Mouse (Mus musculus) MEL (cell line): Measurements from ENCODE around the gene Slc35e3. TPM values are rescaled to one million over a fixed set of nuclear protein-coding genes. Genes with fewer than 3 reads are reported as not detected.
A peak's percentile ranks its signal among the peaks of the same experiment; 100 is the strongest.
"Not testable (repeated sequence)": the region's sequence is repeated elsewhere in the genome, so short reads cannot be mapped to it uniquely, and the experiment has no call there.

Experiments used
- DNase-seq: peaks from one replicate; pipeline ENCODE4 v3.0.0; 2011; ENCODE audit warnings: low read depth, low spot score
- H3K27ac ChIP-seq: 2 replicates; pipeline ENCODE4 v1.5.1; 2012; ENCODE audit warnings: low read depth, mild to moderate bottlenecking, control low read depth, low read length, moderate library complexity; ENCODE audit not compliant: control insufficient read depth
- H3K27me3 ChIP-seq, 2 experiments: fragments of 150-350 bp in 1 of 2; sonication (generic) in 1 of 2; 2 replicates each; pipeline ENCODE4 v1.6.1; 2012; ENCODE audit warnings: low read length in 2 of 2, mild to moderate bottlenecking in 2 of 2, improper control_type of control experiment in 1 of 2, moderate library complexity in 1 of 2; ENCODE audit not compliant: insufficient read depth in 2 of 2, control insufficient read depth in 1 of 2
- H3K36me3 ChIP-seq, 2 experiments: 2 replicates each; pipeline ENCODE4 v1.6.1; 2012 to 2014; ENCODE audit warnings: low read length in 2 of 2, improper control_type of control experiment in 1 of 2, inconsistent platforms in 1 of 2, mild to moderate bottlenecking in 1 of 2; ENCODE audit not compliant: insufficient read depth in 2 of 2, control insufficient read depth in 1 of 2
- H3K4me1 ChIP-seq, 2 experiments: fragments of 150-350 bp in 1 of 2; sonication (generic) in 1 of 2; 2 replicates each; pipeline ENCODE4 v1.6.1; 2012; ENCODE audit warnings: low read length in 2 of 2, improper control_type of control experiment in 1 of 2, mild to moderate bottlenecking in 1 of 2; ENCODE audit not compliant: insufficient read depth in 2 of 2, control insufficient read depth in 1 of 2
- H3K4me3 ChIP-seq, 2 experiments: fragments of 150-350 bp in 1 of 2; sonication (generic) in 1 of 2; 2 replicates each; pipeline ENCODE4 v1.5.1; 2012; ENCODE audit warnings: low read depth in 2 of 2, low read length in 2 of 2, mild to moderate bottlenecking in 2 of 2, moderate library complexity in 2 of 2, control low read depth in 1 of 2, improper control_type of control experiment in 1 of 2; ENCODE audit not compliant: control insufficient read depth in 1 of 2, insufficient read depth in 1 of 2
- H3K79me2 ChIP-seq: 2 replicates; pipeline ENCODE4 v1.6.1; 2012; ENCODE audit warnings: mild to moderate bottlenecking, low read length, moderate library complexity; ENCODE audit not compliant: control insufficient read depth, poor library complexity, insufficient read depth
- H3K9ac ChIP-seq: 2 replicates; pipeline ENCODE4 v1.6.1; 2012; ENCODE audit warnings: low read depth, mild to moderate bottlenecking, control low read depth, low read length, moderate library complexity; ENCODE audit not compliant: control insufficient read depth, poor library complexity, severe bottlenecking
- H3K9me3 ChIP-seq: fragments of 150-350 bp; sonication (generic); replicated peaks from 2 replicates; pipeline ENCODE4 v1.6.1; 2012; ENCODE audit warnings: mild to moderate bottlenecking, low read length, improper control_type of control experiment, moderate library complexity; ENCODE audit not compliant: insufficient read depth
- BHLHE40 ChIP-seq: IDR thresholded peaks from 2 replicates; pipeline ENCODE4 v1.6.1; 2012; ENCODE audit warnings: low read depth, mild to moderate bottlenecking, inconsistent platforms, low read length, improper control_type of control experiment, borderline replicate concordance
- CHD1 ChIP-seq: IDR thresholded peaks from 2 replicates; pipeline ENCODE4 v1.6.1; 2012; ENCODE audit warnings: low read depth, mild to moderate bottlenecking, inconsistent platforms, low read length, improper control_type of control experiment
- CTCF ChIP-seq, 3 experiments: IDR thresholded peaks in 2 of 3; conservative IDR thresholded peaks in 1 of 3; 2 replicates each; pipeline ENCODE4 v1.5.1; 2011 to 2012; ENCODE audit warnings: low read length in 3 of 3, low read depth in 2 of 3, mild to moderate bottlenecking in 2 of 3, improper control_type of control experiment in 1 of 3, inconsistent platforms in 1 of 3, mixed read lengths in 1 of 3, moderate library complexity in 1 of 3; ENCODE audit not compliant: control insufficient read depth in 1 of 3, insufficient read depth in 1 of 3, poor library complexity in 1 of 3, severe bottlenecking in 1 of 3
- E2F4 ChIP-seq: IDR thresholded peaks from 2 replicates; pipeline ENCODE4 v1.6.1; 2011; ENCODE audit warnings: low read depth, low read length, improper control_type of control experiment, borderline replicate concordance
- ELF1 ChIP-seq: IDR thresholded peaks from 2 replicates; pipeline ENCODE4 v1.6.1; 2014; ENCODE audit warnings: low read depth, mild to moderate bottlenecking, inconsistent platforms, low read length, improper control_type of control experiment, moderate library complexity
- EP300 ChIP-seq, 2 experiments: IDR thresholded peaks; 2 replicates each; pipeline ENCODE4 v1.6.1; 2011; ENCODE audit warnings: improper control_type of control experiment in 2 of 2, low read length in 2 of 2, low read depth in 1 of 2, mild to moderate bottlenecking in 1 of 2
- GABPA ChIP-seq: IDR thresholded peaks from 2 replicates; pipeline ENCODE4 v1.6.1; 2012; ENCODE audit warnings: low read depth, mild to moderate bottlenecking, inconsistent platforms, low read length, improper control_type of control experiment, moderate library complexity
- GATA1 ChIP-seq: IDR thresholded peaks from 2 replicates; pipeline ENCODE4 v1.6.1; 2011; ENCODE audit warnings: low read depth, low read length, improper control_type of control experiment
- MAZ ChIP-seq: IDR thresholded peaks from 2 replicates; pipeline ENCODE4 v1.6.1; 2012; ENCODE audit warnings: low read depth, mild to moderate bottlenecking, inconsistent platforms, low read length, improper control_type of control experiment
- MYB ChIP-seq: IDR thresholded peaks from 2 replicates; pipeline ENCODE4 v1.6.1; 2011; ENCODE audit warnings: mild to moderate bottlenecking, low read depth, low read length, improper control_type of control experiment
- NELFE ChIP-seq: IDR thresholded peaks from 2 replicates; pipeline ENCODE4 v1.6.1; 2011; ENCODE audit warnings: low read depth, low read length, improper control_type of control experiment
- RAD21 ChIP-seq: IDR thresholded peaks from 2 replicates; pipeline ENCODE4 v1.6.1; 2011; ENCODE audit warnings: mild to moderate bottlenecking, low read depth, low read length, improper control_type of control experiment
- RCOR1 ChIP-seq: IDR thresholded peaks from 2 replicates; pipeline ENCODE4 v1.6.1; 2012; ENCODE audit warnings: low read depth, mild to moderate bottlenecking, inconsistent platforms, low read length, improper control_type of control experiment
- SIN3A ChIP-seq: IDR thresholded peaks from 2 replicates; pipeline ENCODE4 v1.6.1; 2012; ENCODE audit warnings: low read length, improper control_type of control experiment, inconsistent platforms
- SMC3 ChIP-seq: IDR thresholded peaks from 2 replicates; pipeline ENCODE4 v1.6.1; 2011; ENCODE audit warnings: low read depth, low read length, improper control_type of control experiment
- UBTF ChIP-seq: IDR thresholded peaks from 2 replicates; pipeline ENCODE4 v1.6.1; 2012; ENCODE audit warnings: low read depth, mild to moderate bottlenecking, inconsistent platforms, low read length, improper control_type of control experiment, moderate library complexity, borderline replicate concordance; ENCODE audit not compliant: insufficient read depth
- ZC3H11A ChIP-seq: IDR thresholded peaks from 2 replicates; pipeline ENCODE4 v1.6.1; 2012; ENCODE audit warnings: low read depth, mild to moderate bottlenecking, inconsistent platforms, low read length, improper control_type of control experiment
- ZKSCAN1 ChIP-seq: IDR thresholded peaks from 2 replicates; pipeline ENCODE4 v1.6.1; 2012; ENCODE audit warnings: low read depth, mild to moderate bottlenecking, inconsistent platforms, low read length, improper control_type of control experiment, moderate library complexity
- ZNF384 ChIP-seq: IDR thresholded peaks from 2 replicates; pipeline ENCODE4 v1.6.1; 2012; ENCODE audit warnings: low read depth, mild to moderate bottlenecking, inconsistent platforms, low read length, improper control_type of control experiment
- polyA plus RNA-seq, 2 experiments: library from polyadenylated mRNA; stranded (reverse) in 1 of 2; unstranded in 1 of 2; fragments of >175 nt in 1 of 2; fragments of >200 nt in 1 of 2; gene quantifications; 2 replicates each; pipeline versions ENCODE4 v1.2.1 to v1.2.4; 2012; ENCODE audit warnings: low replicate concordance in 2 of 2, low read depth in 1 of 2; ENCODE audit not compliant: insufficient read length in 2 of 2, insufficient read depth in 1 of 2, missing spikeins in 1 of 2
- total RNA-seq: library from RNA; depleted of rRNA; stranded (reverse); fragments of 300-350 nt; gene quantifications from 2 replicates; pipeline ENCODE4 v1.2.3, GENCODE M21; 2012

Slc35e3 gene
- total and polyA plus RNA-seq, 3 experiments = 3.7 to 7.4 TPM; not detected in 1

DNA sequence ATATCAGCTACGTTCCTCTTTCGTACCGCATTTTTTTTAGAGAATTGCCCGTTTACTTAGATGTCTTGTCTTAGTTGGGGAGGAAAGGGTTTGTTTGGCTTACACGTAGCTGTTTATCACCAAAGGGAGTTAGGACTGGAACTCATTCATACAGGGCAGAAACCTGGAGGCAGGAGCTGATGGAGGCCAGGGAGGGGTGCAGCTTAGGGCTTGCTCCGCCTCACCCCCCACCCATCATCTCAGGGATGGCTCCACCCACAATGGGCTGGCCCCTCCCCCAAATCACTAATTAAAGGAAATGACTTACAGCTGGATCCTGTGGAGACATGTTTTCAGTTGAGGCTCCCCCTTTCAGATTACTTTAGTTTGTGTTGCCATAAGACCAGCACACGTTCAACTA lies 1.5 kb upstream of the Slc35e3 start:
- no peaks in the 10 kb centered on the region for H3K27me3 ChIP-seq
- no peak overlapping the region for H3K9ac ChIP-seq
- no peak overlapping the region for H3K4me3 ChIP-seq
- H3K79me2 ChIP-seq = peaks cover 3% of the 10 kb centered on the region; the same call in 1 of the 2 replicates
- DNase-seq = no peak
- H3K27ac ChIP-seq = no peak overlapping the region
- peaks cover 0 to 3% of the 10 kb centered on the region in 2 experiments; a peak in 2 of 4 replicates for H3K4me1 ChIP-seq
- peaks cover 10 to 23% of the 10 kb centered on the region in 2 experiments for H3K36me3 ChIP-seq
- H3K9me3 ChIP-seq = no peaks in the 10 kb centered on the region
- TF ChIP-seq ZC3H11A (no peak), CTCF (IDR thresholded peaks at IDR 0.05 in 2 of 3, conservative IDR thresholded peaks at IDR 0.05 in 1 of 3; ENCODE audit: control insufficient read depth in 1 of 3, insufficient read depth in 1 of 3, low read depth in 2 of 3, low read length in 3 of 3, poor library complexity in 1 of 3, severe bottlenecking in 1 of 3) (no peak), MYB (no peak), SIN3A (no peak), SMC3 (no peak), EP300 (IDR thresholded peaks at IDR 0.05; ENCODE audit: low read depth in 1 of 2, low read length in 2 of 2) (no peak), NELFE (no peak), MAZ (no peak), CHD1 (no peak), RCOR1 (no peak), BHLHE40 (no peak), UBTF (no peak), ZKSCAN1 (no peak), RAD21 (no peak), ELF1 (no peak), ZNF384 (no peak), GATA1 (no peak), E2F4 (no peak), GABPA (no peak)

DNA sequence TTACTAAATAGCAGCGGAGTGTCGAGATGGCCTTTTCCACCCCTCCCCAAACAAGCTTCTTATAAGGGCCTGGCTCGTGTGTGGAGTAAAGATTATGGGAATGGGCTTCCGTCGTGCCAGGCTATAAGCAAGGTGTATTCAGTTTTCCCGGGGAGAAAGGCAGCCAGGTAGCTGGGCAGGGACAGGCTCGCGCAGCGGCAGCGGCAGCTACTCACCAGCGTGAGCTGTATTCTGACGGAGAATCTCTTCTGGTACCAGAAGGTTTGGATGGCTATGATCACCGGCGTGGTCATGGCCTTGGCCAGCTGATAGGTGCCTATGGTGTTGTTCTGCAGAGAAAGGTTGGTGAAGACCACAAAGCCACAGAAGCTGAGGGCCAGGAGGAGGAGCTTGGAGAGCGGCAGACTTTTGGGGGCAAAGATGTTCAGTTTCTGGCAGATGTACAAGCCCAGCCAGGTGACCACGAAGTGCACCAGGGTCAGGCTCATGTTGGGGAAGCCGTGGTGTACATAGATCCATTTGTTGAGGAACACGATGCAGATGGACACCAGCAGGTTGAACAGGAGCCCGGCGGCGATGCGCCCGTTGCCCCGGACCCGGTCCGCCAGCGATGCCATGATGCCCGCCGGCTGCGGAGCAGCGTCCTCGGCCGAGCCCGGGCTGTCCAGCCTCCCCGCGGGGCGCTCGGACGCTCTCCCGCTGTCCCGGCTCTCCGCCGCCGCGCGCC lies 432 bp downstream of the Slc35e3 start:
- not testable (repeated sequence) for H3K79me2 ChIP-seq, H3K4me1 ChIP-seq, H3K27ac ChIP-seq, H3K9me3 ChIP-seq, H3K27me3 ChIP-seq
- H3K4me3 ChIP-seq = peak overlapping the region; percentile 57 to 95
- peak; percentile 42 for DNase-seq
- TF ChIP-seq SIN3A = peak; percentile 31; the same call in 1 of the 2 replicates
- peak overlapping the region; percentile 43 for H3K9ac ChIP-seq
- peaks cover 9 to 10% of the 10 kb centered on the region in 2 experiments for H3K36me3 ChIP-seq
